Mouse (Mus musculus) heart, embryonic 15.5 days (tissue): ENCODE data around the gene Acbd7. TPM values are rescaled to one million over a fixed set of nuclear protein-coding genes. Genes with fewer than 3 reads are reported as not detected.
A peak's percentile ranks its signal among the peaks of the same experiment; 100 is the strongest.

ENCODE experiments used
- ATAC-seq: fragments of 200-750 bp; cut with Nextera tagmentation; replicated peaks from 2 replicates; pipeline ENCODE4 v1.8.0; 2017; ENCODE audit warnings: low read depth, moderate TSS enrichment; ENCODE audit not compliant: insufficient number of reproducible peaks, insufficient read depth, low FRiP score
- H3K27ac ChIP-seq: fragments of 300-500 bp; sonication (generic); 2 replicates; pipeline ENCODE4 v1.5.1; 2015; ENCODE audit warnings: mild to moderate bottlenecking, inconsistent platforms
- H3K27me3 ChIP-seq: fragments of 300-500 bp; sonication (generic); 2 replicates; pipeline ENCODE4 v1.6.1; 2015; ENCODE audit warnings: inconsistent platforms
- H3K36me3 ChIP-seq: fragments of 300-500 bp; sonication (generic); 2 replicates; pipeline ENCODE4 v1.6.1; 2015; ENCODE audit warnings: mild to moderate bottlenecking, inconsistent platforms
- H3K4me1 ChIP-seq: fragments of 300-500 bp; sonication (generic); replicated peaks from 2 replicates; pipeline ENCODE4 v1.6.1; 2015; ENCODE audit warnings: inconsistent platforms
- H3K4me2 ChIP-seq: fragments of 300-500 bp; sonication (generic); 2 replicates; pipeline ENCODE4 v1.6.1; 2015; ENCODE audit warnings: inconsistent platforms, mild to moderate bottlenecking, moderate library complexity
- H3K4me3 ChIP-seq: fragments of 300-500 bp; sonication (generic); 2 replicates; pipeline ENCODE4 v1.5.1; 2015; ENCODE audit warnings: mild to moderate bottlenecking, inconsistent platforms
- H3K9ac ChIP-seq: fragments of 300-500 bp; sonication (generic); 2 replicates; pipeline ENCODE4 v1.6.1; 2015; ENCODE audit warnings: mild to moderate bottlenecking, inconsistent platforms
- H3K9me3 ChIP-seq: fragments of 300-500 bp; sonication (generic); replicated peaks from 2 replicates; pipeline ENCODE4 v1.6.1; 2016; ENCODE audit warnings: inconsistent platforms
- WGBS: fragments of 180-500 bp; shearing (Covaris S2); methylation state at CpG from one replicate; pipeline ENCODE4 v1.1.7; 2015; ENCODE audit warnings: mixed read lengths; 5-methylcytosine and 5-hydroxymethylcytosine counted together
- polyA plus RNA-seq: library from polyadenylated mRNA; unstranded; fragments of >200 nt; fragmentation: Nextera tagmentation; extraction: Ambion mirVana; gene quantifications from 2 replicates; pipeline ENCODE4 v1.2.1, GENCODE M21; 2015

The Acbd7 gene
- 0.34 and 0.38 TPM in 2 replicates for polyA plus RNA-seq

GRCm38 (mm10) chr2:3335611-3336301, at the start of gene Acbd7:
TSS of gene Acbd7 (plus strand) at chr2:3336168.
- peak within 1 kb of the TSS; percentile 46 for H3K4me3 ChIP-seq
- H3K27me3 ChIP-seq, result peaks cover 4% of the 10 kb centered on the region; the same call in 1 of the 2 replicates
- no peak for ATAC-seq
- H3K9me3 ChIP-seq, result no peaks in the 10 kb centered on the region
- WGBS, result 6% methylated on average over 20 of the region's 20 CpGs
- H3K27ac ChIP-seq, result no peak within 1 kb of the TSS
- peak within 1 kb of the TSS; percentile 73 for H3K4me2 ChIP-seq
- no peaks in the 10 kb centered on the region for H3K36me3 ChIP-seq
- peak within 1 kb of the TSS; percentile 48 for H3K9ac ChIP-seq
- peaks cover 17% of the 10 kb centered on the region for H3K4me1 ChIP-seq

- ATAC-seq, result no peak
- H3K36me3 ChIP-seq, result no peaks in the 10 kb centered on the region
- no peaks in the 10 kb centered on the region for H3K27me3 ChIP-seq
- peaks cover 18% of the 10 kb centered on the region for H3K4me1 ChIP-seq
- no peak overlapping the region for H3K9ac ChIP-seq
- H3K9me3 ChIP-seq, result no peaks in the 10 kb centered on the region
- WGBS, result 56% methylated on average over 2 of the region's 2 CpGs
- H3K4me3 ChIP-seq, result no peak overlapping the region
- peak overlapping the region; percentile 83 for H3K4me2 ChIP-seq
- H3K27ac ChIP-seq, result no peak overlapping the region
Observed at GRCm38 (mm10) chr2:3286243-3286642, 49.7 kb upstream of the Acbd7 start.

- Histone ChIP-seq H3K9ac (no peak overlapping the region), H3K36me3 (no peaks in the 10 kb centered on the region), H3K4me3 (no peak overlapping the region), H3K4me1 (peaks cover 9% of the 10 kb centered on the region), H3K27me3 (no peaks in the 10 kb centered on the region), H3K27ac (no peak overlapping the region), H3K9me3 (no peaks in the 10 kb centered on the region), H3K4me2 (no peak overlapping the region)
- 76% methylated on average over 1 of the region's 1 CpGs for WGBS
- no peak for ATAC-seq
Observed at GRCm38 (mm10) chr2:3289581-3289980, 46.4 kb upstream of the Acbd7 start.

- no peak for ATAC-seq
- 70% methylated on average over 1 of the region's 1 CpGs for WGBS
Observed at GRCm38 (mm10) chr2:3292170-3292569, 43.8 kb upstream of the Acbd7 start.

GRCm38 (mm10) chr2:3295826-3296225, 40.1 kb upstream of the Acbd7 start:
- no peaks in the 10 kb centered on the region for H3K27me3 ChIP-seq
- H3K9me3 ChIP-seq, result no peaks in the 10 kb centered on the region
- WGBS, result 86% methylated on average over 7 of the region's 7 CpGs
- H3K27ac ChIP-seq, result no peak overlapping the region
- no peak overlapping the region for H3K4me2 ChIP-seq
- no peak overlapping the region for H3K4me3 ChIP-seq
- no peaks in the 10 kb centered on the region for H3K36me3 ChIP-seq
- no peak for ATAC-seq
- H3K9ac ChIP-seq, result no peak overlapping the region
- H3K4me1 ChIP-seq, result peaks cover 3% of the 10 kb centered on the region; the same call in 1 of the 2 replicates

More at GRCm38 (mm10) chr2:3292170-3292569, 43.8 kb upstream of the Acbd7 start:
- no peak overlapping the region for H3K4me3 ChIP-seq
- H3K4me2 ChIP-seq, result no peak overlapping the region
- no peak overlapping the region for H3K9ac ChIP-seq
- no peak overlapping the region for H3K27ac ChIP-seq
- H3K27me3 ChIP-seq, result no peaks in the 10 kb centered on the region
- H3K9me3 ChIP-seq, result no peaks in the 10 kb centered on the region
- H3K4me1 ChIP-seq, result no peaks in the 10 kb centered on the region
- H3K36me3 ChIP-seq, result no peaks in the 10 kb centered on the region

GRCm38 (mm10) chr2:3305426-3306025, 30.4 kb upstream of the Acbd7 start:
- H3K36me3 ChIP-seq, result peaks cover 13% of the 10 kb centered on the region
- WGBS, result 64% methylated on average over 3 of the region's 3 CpGs
- H3K9ac ChIP-seq, result no peak overlapping the region
- no peak overlapping the region for H3K4me3 ChIP-seq
- no peak overlapping the region for H3K27ac ChIP-seq
- no peaks in the 10 kb centered on the region for H3K4me1 ChIP-seq
- H3K4me2 ChIP-seq, result no peak overlapping the region
- H3K27me3 ChIP-seq, result no peaks in the 10 kb centered on the region
- ATAC-seq, result no peak
- no peaks in the 10 kb centered on the region for H3K9me3 ChIP-seq

- H3K27ac ChIP-seq, result no peak overlapping the region
- no peaks in the 10 kb centered on the region for H3K27me3 ChIP-seq
- H3K4me2 ChIP-seq, result no peak overlapping the region
- no peaks in the 10 kb centered on the region for H3K4me1 ChIP-seq
- no peaks in the 10 kb centered on the region for H3K9me3 ChIP-seq
- H3K4me3 ChIP-seq, result no peak overlapping the region
- H3K36me3 ChIP-seq, result peaks cover 51% of the 10 kb centered on the region
- WGBS, result 78% methylated on average over 2 of the region's 2 CpGs
- no peak overlapping the region for H3K9ac ChIP-seq
- no peak for ATAC-seq
Observed at GRCm38 (mm10) chr2:3323132-3323531, 12.8 kb upstream of the Acbd7 start.

- Histone ChIP-seq H3K36me3 (peaks cover 63% of the 10 kb centered on the region), H3K4me3 (no peak overlapping the region), H3K4me1 (no peaks in the 10 kb centered on the region), H3K27ac (no peak overlapping the region), H3K9me3 (no peaks in the 10 kb centered on the region), H3K27me3 (no peaks in the 10 kb centered on the region), H3K4me2 (no peak overlapping the region), H3K9ac (no peak overlapping the region)
- 91% methylated on average over 7 of the region's 7 CpGs for WGBS
- no peak for ATAC-seq
Observed at GRCm38 (mm10) chr2:3324381-3325130, 11.4 kb upstream of the Acbd7 start.

- H3K4me3 ChIP-seq, result no peak overlapping the region
- no peak overlapping the region for H3K27ac ChIP-seq
- peaks cover 62% of the 10 kb centered on the region for H3K36me3 ChIP-seq
- no peak overlapping the region for H3K9ac ChIP-seq
- ATAC-seq, result no peak
- H3K4me1 ChIP-seq, result peaks cover 6% of the 10 kb centered on the region
- whole genome bisulfite sequencing, result 48% methylated on average over 1 of the region's 1 CpGs
- H3K4me2 ChIP-seq, result no peak overlapping the region
- H3K9me3 ChIP-seq, result no peaks in the 10 kb centered on the region
- no peaks in the 10 kb centered on the region for H3K27me3 ChIP-seq
Observed at GRCm38 (mm10) chr2:3326547-3326946, 9.4 kb upstream of the Acbd7 start.

GRCm38 (mm10) chr2:3327351-3327750, 8.6 kb upstream of the Acbd7 start:
- 22% methylated on average over 1 of the region's 1 CpGs for WGBS
- no peak overlapping the region for H3K4me3 ChIP-seq
- no peak overlapping the region for H3K27ac ChIP-seq
- peaks cover 8% of the 10 kb centered on the region for H3K4me1 ChIP-seq
- H3K9me3 ChIP-seq, result no peaks in the 10 kb centered on the region
- H3K36me3 ChIP-seq, result peaks cover 57% of the 10 kb centered on the region
- no peak for ATAC-seq
- H3K9ac ChIP-seq, result no peak overlapping the region
- no peak overlapping the region for H3K4me2 ChIP-seq
- no peaks in the 10 kb centered on the region for H3K27me3 ChIP-seq

GRCm38 (mm10) chr2:3331071-3331703, 4.8 kb upstream of the Acbd7 start:
- H3K4me1 ChIP-seq, result peaks cover 16% of the 10 kb centered on the region
- WGBS, result 67% methylated on average over 5 of the region's 5 CpGs
- peak overlapping the region; percentile 82 for H3K4me2 ChIP-seq
- H3K9ac ChIP-seq, result peak overlapping the region; percentile 83; the same call in 1 of the 2 replicates
- no peaks in the 10 kb centered on the region for H3K9me3 ChIP-seq
- no peak overlapping the region for H3K27ac ChIP-seq
- H3K36me3 ChIP-seq, result peaks cover 25% of the 10 kb centered on the region
- peaks cover 2% of the 10 kb centered on the region; the same call in 1 of the 2 replicates for H3K27me3 ChIP-seq
- ATAC-seq, result no peak
- peak overlapping the region; percentile 83 for H3K4me3 ChIP-seq
